Mouse (Mus musculus) left cerebral cortex, postnatal 36 days (tissue): ENCODE measurements at regions not wholly inside any gene's neighbourhood (a gene's known extent, or its start where the extent isn't known, plus 50 kb on each side); places are given as distances from the start of the nearest gene placed in this dataset.

ENCODE experiments used
- DNase-seq, 2 experiments: peaks; one replicate each; pipeline ENCODE4 v3.0.0; 2021 to 2022; ENCODE audit warnings: low spot score in 2 of 2, mixed read lengths in 1 of 2
- intact Hi-C: fragments of 180-260 bp; cut with DNase I; formaldehyde crosslinking; loops from one replicate; pipeline ENCODE4 v1.15.1; 2025

- no peak for DNase-seq
- intact Hi-C loops, result no loop called here
These were observed 62.5 kb upstream of the Mad2l1 start for GRCm38 (mm10) chr6:66472697-66473096.

DNA sequence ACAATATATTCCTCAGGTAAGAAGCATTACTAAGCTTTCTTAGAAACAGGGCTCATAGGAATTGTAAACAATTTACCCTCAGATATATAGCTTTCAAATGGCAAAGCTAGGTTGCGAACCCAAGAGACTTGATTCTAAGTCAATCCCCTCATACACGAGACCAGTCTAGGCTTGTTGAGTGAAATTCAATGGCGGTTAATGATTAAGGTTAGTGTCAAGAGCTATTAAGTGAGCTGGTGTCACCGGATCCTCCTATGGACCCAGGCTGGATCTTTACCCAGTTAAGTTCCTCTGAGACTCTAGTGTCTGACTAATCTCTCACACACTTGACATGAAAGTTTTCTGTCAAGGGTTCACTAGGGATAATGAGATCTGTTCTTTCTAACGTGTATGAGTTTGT lies 57.6 kb upstream of the Mad2l1 start:
- no peak for DNase-seq
- intact Hi-C loops, result no loop called here

DNA sequence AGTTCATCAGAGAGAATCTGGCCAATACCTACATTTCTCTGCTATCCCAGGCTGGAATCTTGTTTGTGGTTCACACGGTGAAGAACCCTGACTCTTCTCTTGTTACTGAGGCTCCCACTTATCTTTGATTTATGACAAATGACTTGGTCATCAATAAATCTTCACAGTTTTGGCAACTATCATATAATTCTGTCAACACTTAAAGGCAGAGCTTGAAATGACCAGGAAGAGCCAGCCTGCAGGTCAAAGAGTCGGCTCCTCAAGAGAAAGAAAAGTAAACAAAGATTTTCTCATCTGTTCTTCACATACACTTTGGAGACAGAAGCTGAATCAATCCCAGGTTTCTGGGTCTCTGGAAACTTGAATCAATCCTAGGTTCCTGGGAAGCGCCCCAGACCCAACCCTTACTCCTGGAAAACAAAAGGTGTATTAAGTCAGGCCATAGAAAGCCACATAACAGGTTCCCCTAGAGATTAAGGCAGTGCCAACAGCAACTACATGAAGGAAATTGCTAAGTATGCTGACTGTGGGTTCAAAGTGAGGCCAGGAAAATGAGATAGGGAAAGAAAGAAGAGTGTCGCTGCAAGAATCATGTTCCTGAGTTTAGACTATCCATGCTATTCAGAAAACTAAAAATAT lies 56.7 kb upstream of the Mad2l1 start:
- DNase-seq, result no peak
- intact Hi-C loops, result no loop called here

DNA sequence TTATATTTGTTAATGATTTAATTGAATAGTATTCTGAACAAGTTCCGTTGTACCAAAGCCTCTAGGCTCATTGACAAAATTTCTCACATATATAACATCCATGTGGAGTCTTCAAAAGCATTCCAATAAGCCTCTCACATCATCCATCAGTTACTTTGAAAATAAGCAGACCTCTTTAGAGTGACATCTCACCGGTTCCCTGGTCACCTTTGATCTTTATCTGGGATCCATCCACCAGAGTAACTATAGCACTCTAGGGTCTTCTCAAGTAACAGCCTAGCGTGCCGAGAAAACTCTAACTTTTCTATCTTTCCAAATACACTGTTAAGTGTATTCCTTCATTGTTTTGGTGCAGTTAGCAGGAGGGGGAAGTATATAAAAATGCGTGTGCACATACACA lies 55.6 kb upstream of the Mad2l1 start:
- no peak for DNase-seq
- intact Hi-C loops, result no loop called here

DNA sequence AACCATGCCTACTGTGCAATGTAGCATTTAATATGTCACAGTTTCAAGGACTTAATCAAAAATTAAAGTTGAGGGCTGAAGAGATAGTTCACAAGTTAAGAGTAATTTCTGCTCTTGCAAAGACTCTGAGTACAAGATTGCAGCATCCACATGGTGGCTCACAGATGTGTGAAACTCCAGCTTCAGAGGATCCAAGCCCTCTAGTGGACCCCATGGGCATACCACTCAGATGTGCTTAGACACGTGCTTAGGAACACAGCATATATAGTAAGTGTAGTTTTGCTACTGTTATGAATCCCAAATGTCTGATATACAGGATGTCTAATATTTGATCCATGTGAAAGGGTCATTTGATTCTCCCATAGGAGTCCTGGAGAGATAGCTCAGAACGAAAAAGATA lies 55.0 kb upstream of the Mad2l1 start:
- intact Hi-C loops, result no loop called here
- no peak for DNase-seq

DNA sequence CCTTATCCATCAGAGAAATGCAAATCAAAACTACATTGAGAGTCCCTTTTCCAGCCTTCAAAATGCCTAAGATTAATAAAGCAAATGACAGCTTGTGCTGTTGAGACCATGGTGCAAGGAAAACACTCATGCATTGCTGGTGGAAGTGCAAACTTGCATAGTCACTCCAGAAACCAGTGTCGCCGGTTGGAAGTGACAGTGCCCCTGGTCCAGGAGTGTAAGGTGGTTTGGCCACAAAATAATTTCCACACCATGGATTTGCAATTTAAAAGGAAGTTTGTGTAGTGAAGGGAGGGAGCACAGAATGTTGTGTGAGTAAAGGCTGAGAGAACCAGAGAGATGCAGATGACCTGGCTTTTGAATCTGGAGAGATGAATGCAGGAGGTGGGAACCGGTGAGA lies 52.4 kb upstream of the Mad2l1 start:
- intact Hi-C loops, result no loop called here
- no peak for DNase-seq
